Mouse (Mus musculus) limb, embryonic 13.5 days (tissue): ENCODE data around the gene Ccl6. TPM values are rescaled to one million over a fixed set of nuclear protein-coding genes. Genes with fewer than 3 reads are reported as not detected.

Experiments
- ATAC-seq: fragments of 200-750 bp; cut with Nextera tagmentation; 2 replicates; pipeline ENCODE4 v1.8.0; 2017; ENCODE audit warnings: low read depth, moderate number of reproducible peaks, moderate TSS enrichment; ENCODE audit not compliant: low FRiP score
- H3K27ac ChIP-seq: fragments of 300-500 bp; sonication (generic); 2 replicates; pipeline ENCODE4 v1.5.1; 2015; ENCODE audit warnings: inconsistent platforms, mild to moderate bottlenecking, moderate library complexity
- H3K27me3 ChIP-seq: fragments of 300-500 bp; sonication (generic); 2 replicates; pipeline ENCODE4 v1.6.1; 2015; ENCODE audit warnings: mild to moderate bottlenecking, inconsistent platforms
- H3K36me3 ChIP-seq: fragments of 300-500 bp; sonication (generic); 2 replicates; pipeline ENCODE4 v1.6.1; 2015; ENCODE audit warnings: inconsistent platforms, mild to moderate bottlenecking, moderate library complexity
- H3K4me1 ChIP-seq: fragments of 300-500 bp; sonication (generic); 2 replicates; pipeline ENCODE4 v1.6.1; 2015; ENCODE audit warnings: inconsistent platforms
- H3K4me2 ChIP-seq: fragments of 300-500 bp; sonication (generic); replicated peaks from 2 replicates; pipeline ENCODE4 v1.6.1; 2015; ENCODE audit warnings: inconsistent platforms, mild to moderate bottlenecking, moderate library complexity
- H3K4me3 ChIP-seq: fragments of 300-500 bp; sonication (generic); 2 replicates; pipeline ENCODE4 v1.5.1; 2015; ENCODE audit warnings: moderate library complexity, mild to moderate bottlenecking, inconsistent platforms
- H3K9ac ChIP-seq: fragments of 300-500 bp; sonication (generic); 2 replicates; pipeline ENCODE4 v1.6.1; 2015; ENCODE audit warnings: mild to moderate bottlenecking, inconsistent platforms
- H3K9me3 ChIP-seq: fragments of 300-500 bp; sonication (generic); 2 replicates; pipeline ENCODE4 v1.6.1; 2016; ENCODE audit warnings: inconsistent platforms
- WGBS: fragments of 180-500 bp; shearing (Covaris S2); methylation state at CpG from one replicate; pipeline ENCODE4 v1.1.7; 2015; 5-methylcytosine and 5-hydroxymethylcytosine counted together
- polyA plus RNA-seq: library from polyadenylated mRNA; unstranded; fragments of >200 nt; fragmentation: Nextera tagmentation; extraction: Ambion mirVana; gene quantifications from 2 replicates; pipeline ENCODE4 v1.2.1, GENCODE M21; 2015

Ccl6 gene
- 1.3 and 2.0 TPM in 2 replicates for polyA plus RNA-seq

DNA sequence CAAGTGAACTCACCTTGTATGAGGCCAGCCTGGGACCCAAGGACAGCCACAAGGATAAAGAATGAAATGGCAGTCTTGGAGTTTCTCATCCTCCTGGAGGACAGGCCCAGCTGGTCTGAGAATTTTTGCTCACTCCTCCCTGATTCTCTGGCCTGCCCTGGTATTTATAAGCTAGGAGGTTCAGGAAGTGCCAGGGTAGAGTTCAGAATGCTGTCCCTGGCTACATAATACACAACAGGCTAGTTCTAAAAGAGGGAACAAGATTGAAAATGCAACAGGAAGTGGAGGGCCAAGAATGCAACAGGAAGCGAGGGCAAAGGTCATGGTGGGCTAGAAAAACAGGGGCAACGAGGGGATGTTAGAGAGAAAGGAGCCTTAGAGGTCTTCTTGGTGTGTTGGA is at the start of gene Ccl6:
Ccl6 (minus strand) TSS at position 235 of the 400 bp plus-strand sequence.
- H3K36me3 ChIP-seq = no peaks in the 10 kb centered on the region
- no peak for ATAC-seq
- H3K27ac ChIP-seq = no peak within 1 kb of the TSS
- 41% methylated on average over 2 of the region's 2 CpGs for WGBS
- no peak within 1 kb of the TSS for H3K9ac ChIP-seq
- no peaks in the 10 kb centered on the region for H3K4me1 ChIP-seq
- H3K9me3 ChIP-seq = no peaks in the 10 kb centered on the region
- H3K27me3 ChIP-seq = no peaks in the 10 kb centered on the region
- H3K4me2 ChIP-seq = no peak within 1 kb of the TSS
- H3K4me3 ChIP-seq = no peak within 1 kb of the TSS

DNA sequence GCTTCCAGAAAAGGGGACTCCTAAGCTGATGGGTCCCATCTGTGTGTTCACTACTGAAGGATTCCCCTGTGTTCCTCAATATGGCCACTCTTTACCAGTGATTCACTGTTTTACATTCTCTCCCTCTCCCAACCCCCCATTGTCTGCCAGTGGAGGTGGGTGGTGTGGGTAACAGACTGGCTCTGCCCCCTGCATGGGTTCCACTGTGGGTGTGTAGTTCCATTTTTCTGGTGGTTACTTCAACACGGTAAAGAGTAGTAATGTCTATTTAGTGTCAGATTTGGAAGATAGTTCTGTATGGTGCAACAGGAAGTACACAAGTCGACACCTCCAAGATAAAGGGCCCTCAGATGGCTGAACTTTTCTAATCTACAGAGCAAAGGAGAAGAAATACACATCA is 48.3 kb upstream of the Ccl6 start:
- no peak for ATAC-seq
- no peaks in the 10 kb centered on the region for H3K36me3 ChIP-seq
- no peak overlapping the region for H3K27ac ChIP-seq
- 79% methylated on average over 2 of the region's 2 CpGs for WGBS
- H3K27me3 ChIP-seq = no peaks in the 10 kb centered on the region
- no peak overlapping the region for H3K4me2 ChIP-seq
- H3K4me3 ChIP-seq = no peak overlapping the region
- H3K9me3 ChIP-seq = no peaks in the 10 kb centered on the region
- no peaks in the 10 kb centered on the region for H3K4me1 ChIP-seq
- H3K9ac ChIP-seq = no peak overlapping the region

DNA sequence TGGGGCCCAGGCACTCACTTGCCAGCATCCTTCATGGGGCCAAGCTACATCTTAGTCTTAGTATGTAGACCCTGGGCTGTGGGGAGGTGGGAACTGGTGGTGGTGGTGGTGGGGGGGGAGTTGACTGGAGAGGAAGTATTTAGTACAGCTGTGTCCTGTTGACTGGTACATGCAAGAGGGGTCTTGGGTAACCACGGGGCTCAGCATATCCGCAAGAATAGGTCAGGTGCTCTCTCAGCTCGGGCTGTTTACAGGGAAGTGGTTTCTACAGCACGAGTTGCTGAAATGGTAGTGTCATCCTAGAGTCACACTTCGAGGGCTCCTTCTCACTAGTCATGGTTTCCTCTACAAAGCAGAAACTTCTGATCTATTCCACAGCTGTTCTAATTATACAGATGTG is 47.3 kb upstream of the Ccl6 start:
- H3K4me1 ChIP-seq = no peaks in the 10 kb centered on the region
- no peak overlapping the region for H3K9ac ChIP-seq
- no peak overlapping the region for H3K4me2 ChIP-seq
- H3K36me3 ChIP-seq = no peaks in the 10 kb centered on the region
- no peak for ATAC-seq
- H3K27me3 ChIP-seq = no peaks in the 10 kb centered on the region
- no peak overlapping the region for H3K27ac ChIP-seq
- WGBS = 79% methylated on average over 5 of the region's 5 CpGs
- no peak overlapping the region for H3K4me3 ChIP-seq
- no peaks in the 10 kb centered on the region for H3K9me3 ChIP-seq

GRCm38 (mm10) chr11:83639533-83639932 is 46.6 kb upstream of the Ccl6 start:
- H3K27ac ChIP-seq = no peak overlapping the region
- no peak overlapping the region for H3K4me3 ChIP-seq
- H3K9ac ChIP-seq = no peak overlapping the region
- H3K27me3 ChIP-seq = no peaks in the 10 kb centered on the region
- 61% methylated on average over 3 of the region's 3 CpGs for WGBS
- H3K4me2 ChIP-seq = no peak overlapping the region
- ATAC-seq = no peak
- H3K9me3 ChIP-seq = no peaks in the 10 kb centered on the region
- no peaks in the 10 kb centered on the region for H3K4me1 ChIP-seq
- H3K36me3 ChIP-seq = no peaks in the 10 kb centered on the region

DNA sequence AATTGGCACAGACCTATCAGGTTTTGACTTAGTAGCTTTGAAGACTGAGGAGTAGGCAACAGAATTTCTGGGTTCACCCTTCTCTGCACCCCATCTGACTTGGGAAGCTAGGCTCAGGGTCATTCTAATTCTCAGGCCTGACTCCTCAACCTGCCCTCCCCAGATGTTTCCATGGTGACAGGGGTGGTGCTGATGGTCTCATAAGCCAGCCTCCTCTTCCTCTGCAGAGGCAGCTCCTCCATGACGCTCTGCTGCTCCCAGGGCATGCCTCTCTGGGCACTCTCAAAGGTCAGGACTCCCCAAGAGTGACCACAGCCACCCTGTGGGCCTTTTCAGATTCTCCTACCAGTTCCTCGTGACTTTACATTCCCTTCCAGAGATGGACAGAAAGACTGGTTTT is 46.0 kb upstream of the Ccl6 start:
- no peak for ATAC-seq
- no peak overlapping the region for H3K9ac ChIP-seq
- H3K4me3 ChIP-seq = no peak overlapping the region
- H3K9me3 ChIP-seq = no peaks in the 10 kb centered on the region
- no peaks in the 10 kb centered on the region for H3K4me1 ChIP-seq
- no peaks in the 10 kb centered on the region for H3K36me3 ChIP-seq
- no peak overlapping the region for H3K4me2 ChIP-seq
- WGBS = 59% methylated on average over 2 of the region's 2 CpGs
- H3K27me3 ChIP-seq = no peaks in the 10 kb centered on the region
- no peak overlapping the region for H3K27ac ChIP-seq

DNA sequence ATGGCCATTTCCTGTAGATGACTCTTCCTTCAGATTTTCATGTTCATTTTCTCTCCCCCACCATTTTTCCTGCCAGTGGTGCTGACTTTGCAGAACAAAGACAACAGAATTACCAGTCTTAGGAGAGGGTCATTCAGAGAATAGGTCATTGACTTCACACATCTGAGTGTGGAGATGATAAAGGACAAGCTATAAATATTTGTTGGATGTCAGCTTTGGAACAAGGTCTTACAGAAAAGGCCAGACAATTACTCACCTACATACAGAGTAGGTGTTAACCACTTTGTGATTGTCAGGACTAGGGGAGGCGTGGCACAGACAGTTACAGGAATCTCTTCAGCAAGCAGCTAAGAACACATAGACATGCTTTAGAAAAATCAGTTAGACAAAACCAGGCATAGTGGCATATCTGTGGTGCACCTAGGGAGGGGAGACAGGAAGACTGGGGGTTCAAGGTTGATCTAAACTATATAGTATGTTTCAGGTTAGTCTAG is 43.9 kb upstream of the Ccl6 start:
- Histone ChIP-seq H3K27me3 (no peaks in the 10 kb centered on the region), H3K9me3 (no peaks in the 10 kb centered on the region), H3K4me1 (no peaks in the 10 kb centered on the region), H3K4me3 (no peak overlapping the region), H3K36me3 (no peaks in the 10 kb centered on the region), H3K9ac (no peak overlapping the region), H3K27ac (no peak overlapping the region), H3K4me2 (no peak overlapping the region)
- ATAC-seq = no peak
- 63% methylated on average over 1 of the region's 1 CpGs for WGBS

DNA sequence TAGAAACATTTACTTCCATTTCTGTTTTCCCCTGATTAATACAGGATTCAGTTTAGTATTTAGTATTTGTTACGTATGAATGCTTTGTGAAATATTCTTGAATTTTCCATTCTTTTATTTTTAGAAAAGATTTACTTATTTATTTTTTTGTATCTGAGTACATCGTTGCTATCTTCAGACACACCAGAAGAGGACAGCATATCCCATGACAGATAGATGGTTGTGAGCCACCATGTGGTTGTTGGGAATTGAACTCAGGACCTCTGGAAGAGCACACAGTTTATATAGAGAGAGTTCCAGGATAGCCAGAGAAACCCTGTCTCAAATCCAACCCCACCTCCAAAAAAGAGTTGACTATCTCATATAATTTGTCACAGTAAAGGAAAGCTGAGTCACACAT is 42.0 kb upstream of the Ccl6 start:
- no peak overlapping the region for H3K4me3 ChIP-seq
- 89% methylated on average over 2 of the region's 2 CpGs for WGBS
- H3K9me3 ChIP-seq = no peaks in the 10 kb centered on the region
- no peak overlapping the region for H3K9ac ChIP-seq
- ATAC-seq = no peak
- H3K27ac ChIP-seq = no peak overlapping the region
- no peak overlapping the region for H3K4me2 ChIP-seq
- H3K36me3 ChIP-seq = no peaks in the 10 kb centered on the region
- no peaks in the 10 kb centered on the region for H3K4me1 ChIP-seq
- no peaks in the 10 kb centered on the region for H3K27me3 ChIP-seq

DNA sequence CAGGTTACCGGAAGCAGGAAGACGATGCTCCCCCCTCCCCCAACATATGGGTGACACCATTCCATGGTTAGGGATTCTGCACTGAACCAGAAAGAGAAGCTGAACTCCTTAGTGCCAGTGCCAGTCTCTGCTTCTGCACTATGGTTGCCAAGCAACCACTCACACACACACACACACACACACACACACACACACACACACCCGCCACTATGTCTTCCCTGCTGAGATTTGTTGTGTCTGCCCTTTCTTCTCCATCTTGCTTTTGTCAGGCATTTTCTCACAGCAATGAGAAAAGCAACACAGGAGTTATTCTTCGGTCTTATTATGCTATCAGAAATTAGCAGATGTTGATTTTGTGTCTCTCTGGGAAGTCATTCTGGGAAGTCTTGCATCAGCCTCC is 41.5 kb upstream of the Ccl6 start:
- Histone ChIP-seq H3K4me2 (no peak overlapping the region), H3K27me3 (no peaks in the 10 kb centered on the region), H3K4me1 (no peaks in the 10 kb centered on the region), H3K27ac (no peak overlapping the region), H3K9me3 (no peaks in the 10 kb centered on the region), H3K4me3 (no peak overlapping the region), H3K36me3 (no peaks in the 10 kb centered on the region), H3K9ac (no peak overlapping the region)
- 75% methylated on average over 4 of the region's 4 CpGs for WGBS
- ATAC-seq = no peak

- H3K27me3 ChIP-seq = no peaks in the 10 kb centered on the region
- no peak overlapping the region for H3K9ac ChIP-seq
- H3K9me3 ChIP-seq = no peaks in the 10 kb centered on the region
- no peak overlapping the region for H3K4me3 ChIP-seq
- no peak overlapping the region for H3K27ac ChIP-seq
- no peak for ATAC-seq
- WGBS = 75% methylated on average over 4 of the region's 4 CpGs
- H3K36me3 ChIP-seq = no peaks in the 10 kb centered on the region
- H3K4me1 ChIP-seq = no peaks in the 10 kb centered on the region
- H3K4me2 ChIP-seq = no peak overlapping the region
Observed at GRCm38 (mm10) chr11:83632744-83633143, 39.9 kb upstream of the Ccl6 start.

DNA sequence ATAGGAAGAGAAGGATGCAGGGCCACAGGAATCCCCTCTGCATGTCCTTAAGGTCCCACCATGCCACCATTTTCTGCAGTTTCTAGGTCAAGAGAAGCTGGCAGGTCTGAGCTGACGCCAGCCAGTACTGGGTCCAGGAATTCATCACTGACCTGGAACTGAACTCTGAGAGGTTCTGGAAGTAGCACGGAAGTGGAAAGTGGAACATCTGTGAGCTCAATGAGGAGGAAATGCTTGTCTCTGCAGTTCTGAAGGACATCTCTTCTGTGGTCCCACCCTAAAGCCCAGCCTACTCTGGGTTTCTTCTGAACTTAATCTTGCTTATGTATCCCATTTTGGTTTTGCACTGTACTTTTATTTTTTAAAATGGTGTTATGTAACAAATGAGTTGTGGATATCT is 38.2 kb upstream of the Ccl6 start:
- no peaks in the 10 kb centered on the region for H3K9me3 ChIP-seq
- H3K9ac ChIP-seq = no peak overlapping the region
- no peak overlapping the region for H3K4me3 ChIP-seq
- no peak overlapping the region for H3K4me2 ChIP-seq
- no peaks in the 10 kb centered on the region for H3K27me3 ChIP-seq
- H3K27ac ChIP-seq = no peak overlapping the region
- no peaks in the 10 kb centered on the region for H3K4me1 ChIP-seq
- no peaks in the 10 kb centered on the region for H3K36me3 ChIP-seq
- 69% methylated on average over 2 of the region's 2 CpGs for WGBS
- ATAC-seq = no peak

DNA sequence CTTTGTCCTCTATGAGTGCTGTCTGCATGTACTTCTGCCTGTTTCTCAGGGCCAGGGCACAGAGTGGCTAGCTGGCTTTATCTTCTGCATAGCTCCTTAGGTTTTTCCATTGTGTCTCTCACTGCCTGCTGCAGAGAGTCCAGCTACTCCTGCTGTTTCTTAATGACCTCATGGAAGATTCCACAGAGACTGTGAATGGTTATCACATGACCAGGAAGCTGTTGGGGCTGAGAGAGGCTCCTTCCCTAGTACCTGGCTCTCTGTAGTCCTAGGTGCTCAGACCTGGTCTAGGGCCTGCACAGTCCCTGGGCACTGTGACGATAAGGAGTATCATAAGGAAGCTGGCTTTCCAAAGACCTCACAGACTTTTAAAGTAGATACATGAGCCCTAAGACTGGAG is 37.7 kb upstream of the Ccl6 start:
- Histone ChIP-seq H3K4me3 (no peak overlapping the region), H3K27me3 (no peaks in the 10 kb centered on the region), H3K4me1 (no peaks in the 10 kb centered on the region), H3K4me2 (no peak overlapping the region), H3K36me3 (no peaks in the 10 kb centered on the region), H3K9ac (no peak overlapping the region), H3K9me3 (no peaks in the 10 kb centered on the region), H3K27ac (no peak overlapping the region)
- 94% methylated on average over 1 of the region's 1 CpGs for WGBS
- ATAC-seq = no peak

DNA sequence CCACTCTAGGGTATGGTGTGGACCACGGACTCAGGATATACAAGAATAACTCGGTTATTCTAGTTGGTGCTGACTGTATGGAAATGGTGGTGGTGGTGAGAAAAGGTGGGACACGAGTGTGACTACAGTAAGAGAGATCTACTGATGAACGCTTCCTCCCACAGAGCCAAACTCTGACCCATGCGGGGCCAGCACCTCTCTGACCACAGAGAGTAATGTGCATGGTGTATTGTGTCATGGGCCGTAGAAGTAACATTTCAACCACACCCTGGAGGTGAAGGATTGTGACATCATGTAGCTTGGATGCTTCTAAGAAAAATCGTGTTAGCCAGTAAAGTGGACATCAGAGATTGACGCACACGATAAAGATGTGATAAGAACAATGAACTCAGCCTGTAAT is 35.9 kb upstream of the Ccl6 start:
- H3K4me2 ChIP-seq = no peak overlapping the region
- WGBS = 86% methylated on average over 9 of the region's 9 CpGs
- no peak for ATAC-seq

DNA sequence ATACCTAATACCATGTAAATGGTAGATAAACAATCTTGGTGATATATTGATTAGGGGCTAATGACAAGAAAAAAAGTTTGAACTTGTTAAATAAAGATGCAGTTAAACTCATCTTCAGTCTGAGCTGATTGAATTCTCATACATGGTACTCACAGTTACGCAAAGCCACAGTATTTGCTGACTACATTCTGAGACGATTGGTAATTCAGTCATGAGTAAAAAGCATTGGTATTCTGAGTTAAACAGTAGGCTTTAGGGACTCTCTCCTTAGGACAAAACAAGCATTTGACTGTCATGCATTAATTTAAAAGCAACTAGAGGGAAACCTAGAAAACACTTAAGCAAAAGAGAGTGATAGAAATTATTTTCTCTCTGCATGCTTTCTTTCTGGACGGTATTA is 30.7 kb upstream of the Ccl6 start:
- H3K27me3 ChIP-seq = 0 out of 2 replicates have a peak, but pooled peaks cover 3% of the 10 kb centered on the region
- no peaks in the 10 kb centered on the region for H3K4me1 ChIP-seq
- H3K9me3 ChIP-seq = no peaks in the 10 kb centered on the region
- no peak overlapping the region for H3K4me3 ChIP-seq
- H3K4me2 ChIP-seq = no peak overlapping the region
- H3K9ac ChIP-seq = no peak overlapping the region
- 84% methylated on average over 3 of the region's 3 CpGs for WGBS
- H3K27ac ChIP-seq = no peak overlapping the region
- H3K36me3 ChIP-seq = no peaks in the 10 kb centered on the region
- no peak for ATAC-seq

More for the DNA sequence above, 35.9 kb upstream of the Ccl6 start:
- no peaks in the 10 kb centered on the region for H3K9me3 ChIP-seq
- H3K36me3 ChIP-seq = no peaks in the 10 kb centered on the region
- no peak overlapping the region for H3K27ac ChIP-seq
- H3K9ac ChIP-seq = no peak overlapping the region
- H3K4me3 ChIP-seq = no peak overlapping the region
- H3K4me1 ChIP-seq = no peaks in the 10 kb centered on the region
- H3K27me3 ChIP-seq = 0 out of 2 replicates have a peak, but pooled peaks cover 3% of the 10 kb centered on the region
